Mouse (Mus musculus) heart, embryonic 14.5 days (tissue): Measurements from ENCODE around the gene Ubqln1. TPM values are rescaled to one million over a fixed set of nuclear protein-coding genes. Genes with fewer than 3 reads are reported as not detected.
A peak's percentile ranks its signal among the peaks of the same experiment; 100 is the strongest.

ENCODE experiments used
- ATAC-seq: fragments of 200-750 bp; cut with Nextera tagmentation; 2 replicates; pipeline ENCODE4 v1.8.0; 2017; ENCODE audit warnings: low read depth, moderate TSS enrichment; ENCODE audit not compliant: insufficient number of reproducible peaks, insufficient read depth, low FRiP score
- H3K27ac ChIP-seq, 2 experiments: fragments of 200-500 bp in 1 of 2; fragments of 300-500 bp in 1 of 2; sonication (generic) in 1 of 2; replicated peaks in 1 of 2; 2 replicates each; pipeline ENCODE4 v1.5.1; 2012 to 2014; ENCODE audit warnings: low read depth in 2 of 2, low read length in 2 of 2, control low read depth in 1 of 2, mild to moderate bottlenecking in 1 of 2, mixed read lengths in 1 of 2; ENCODE audit not compliant: control insufficient read depth in 1 of 2, insufficient read depth in 1 of 2
- H3K27me3 ChIP-seq: fragments of 300-500 bp; sonication (generic); 2 replicates; pipeline ENCODE4 v1.6.1; 2014; ENCODE audit warnings: mild to moderate bottlenecking, low read length, control low read depth; ENCODE audit not compliant: control insufficient read depth, insufficient read depth
- H3K36me3 ChIP-seq: fragments of 300-500 bp; sonication (generic); 2 replicates; pipeline ENCODE4 v1.6.1; 2014; ENCODE audit warnings: mild to moderate bottlenecking, control low read depth, low read length, mixed read lengths; ENCODE audit not compliant: control insufficient read depth, insufficient read depth
- H3K4me1 ChIP-seq, 2 experiments: fragments of 200-500 bp in 1 of 2; fragments of 300-500 bp in 1 of 2; sonication (generic) in 1 of 2; 2 replicates each; pipeline ENCODE4 v1.6.1; 2012 to 2014; ENCODE audit warnings: low read length in 2 of 2, control low read depth in 1 of 2, mixed read lengths in 1 of 2; ENCODE audit not compliant: control insufficient read depth in 2 of 2, insufficient read depth in 2 of 2
- H3K4me2 ChIP-seq: fragments of 300-500 bp; sonication (generic); 2 replicates; pipeline ENCODE4 v1.6.1; 2014; ENCODE audit warnings: mild to moderate bottlenecking, low read length
- H3K4me3 ChIP-seq, 2 experiments: fragments of 200-500 bp in 1 of 2; fragments of 300-500 bp in 1 of 2; sonication (generic) in 1 of 2; 2 replicates each; pipeline ENCODE4 v1.5.1; 2012 to 2014; ENCODE audit warnings: low read length in 2 of 2, mild to moderate bottlenecking in 2 of 2, control low read depth in 1 of 2, low read depth in 1 of 2, moderate library complexity in 1 of 2; ENCODE audit not compliant: control insufficient read depth in 1 of 2, insufficient read depth in 1 of 2
- H3K9ac ChIP-seq: fragments of 300-500 bp; sonication (generic); 2 replicates; pipeline ENCODE4 v1.6.1; 2014; ENCODE audit warnings: mild to moderate bottlenecking, low read length
- H3K9me3 ChIP-seq: fragments of 300-500 bp; sonication (generic); 2 replicates; pipeline ENCODE4 v1.6.1; 2016; ENCODE audit warnings: low read length, control low read depth; ENCODE audit not compliant: control insufficient read depth
- WGBS: fragments of 180-500 bp; shearing (Covaris S2); extraction: QIAGEN DNeasy Blood & Tissue Kit; methylation state at CpG from one replicate; pipeline ENCODE4 v1.1.7; 2014; 5-methylcytosine and 5-hydroxymethylcytosine counted together
- polyA plus RNA-seq: library from polyadenylated mRNA; unstranded; fragments of >200 nt; fragmentation: Nextera tagmentation; extraction: Ambion mirVana; gene quantifications from 2 replicates; pipeline ENCODE4 v1.2.1, GENCODE M21; 2014

Gene Ubqln1
- polyA plus RNA-seq, 1 experiment from 2014 or later = 67.2 TPM

GRCm38 (mm10) chr13:58232070-58232469 is 16.6 kb upstream of the Ubqln1 start:
- Histone ChIP-seq H3K27ac (no peak overlapping the region), H3K36me3 (peaks cover 17% of the 10 kb centered on the region), H3K27me3 (no peaks in the 10 kb centered on the region), H3K4me1 (no peaks in the 10 kb centered on the region), H3K9ac (no peak overlapping the region), H3K4me3 (no peak overlapping the region), H3K9me3 (peaks cover 3% of the 10 kb centered on the region; the same call in 1 of the 2 replicates), H3K4me2 (no peak overlapping the region)
- ATAC-seq = no peak
- WGBS = 85% methylated on average over 8 of the region's 8 CpGs

DNA sequence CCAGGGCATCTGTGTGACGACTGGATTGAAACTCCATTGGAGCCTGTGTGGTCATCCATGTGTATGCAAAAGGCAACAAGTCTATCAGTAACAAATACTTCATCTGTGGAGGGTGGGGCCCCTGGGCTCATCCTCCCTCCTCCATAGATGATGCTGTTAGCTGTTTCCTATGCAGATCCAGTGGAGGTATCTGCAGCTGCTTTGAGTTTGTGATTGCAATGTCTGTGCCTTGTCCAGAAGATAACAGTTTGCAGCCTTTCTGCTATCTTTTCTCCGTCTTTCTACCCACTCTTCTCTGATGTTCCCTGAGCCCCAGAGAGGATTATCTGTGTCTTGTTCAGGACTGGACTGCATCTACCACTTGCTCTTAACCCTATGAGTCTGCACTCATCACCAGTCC is 13.2 kb upstream of the Ubqln1 start:
- H3K27ac ChIP-seq = no peak overlapping the region
- no peak for ATAC-seq
- H3K4me1 ChIP-seq = no peaks in the 10 kb centered on the region
- WGBS = 43% methylated on average over 2 of the region's 2 CpGs
- H3K9me3 ChIP-seq = peaks cover 4% of the 10 kb centered on the region; the same call in 1 of the 2 replicates
- no peak overlapping the region for H3K4me2 ChIP-seq
- no peak overlapping the region for H3K9ac ChIP-seq
- no peak overlapping the region for H3K4me3 ChIP-seq
- H3K27me3 ChIP-seq = no peaks in the 10 kb centered on the region
- 0 out of 2 replicates have a peak, but pooled peaks cover 3% of the 10 kb centered on the region for H3K36me3 ChIP-seq

- ATAC-seq = no peak
- no peak overlapping the region for H3K27ac ChIP-seq
- WGBS = 70% methylated on average over 8 of the region's 8 CpGs
These were observed 10.2 kb upstream of the Ubqln1 start for GRCm38 (mm10) chr13:58225694-58226093.

GRCm38 (mm10) chr13:58220206-58220605 is 4.8 kb upstream of the Ubqln1 start:
- no peaks in the 10 kb centered on the region for H3K27me3 ChIP-seq
- no peak for ATAC-seq
- H3K4me3 ChIP-seq = no peak overlapping the region
- H3K9ac ChIP-seq = no peak overlapping the region
- H3K4me1 ChIP-seq = peaks cover 2 to 5% of the 10 kb centered on the region in 2 experiments; a peak in 3 of 4 replicates
- H3K27ac ChIP-seq = no peak overlapping the region
- no peaks in the 10 kb centered on the region for H3K9me3 ChIP-seq
- WGBS = 77% methylated on average over 3 of the region's 3 CpGs
- no peaks in the 10 kb centered on the region for H3K36me3 ChIP-seq
- no peak overlapping the region for H3K4me2 ChIP-seq

More at GRCm38 (mm10) chr13:58225694-58226093, 10.2 kb upstream of the Ubqln1 start:
- Histone ChIP-seq H3K9me3 (peaks cover 4% of the 10 kb centered on the region; the same call in 1 of the 2 replicates), H3K36me3 (no peaks in the 10 kb centered on the region), H3K4me2 (no peak overlapping the region), H3K9ac (no peak overlapping the region), H3K4me1 (no peaks in the 10 kb centered on the region), H3K27me3 (no peaks in the 10 kb centered on the region), H3K4me3 (no peak overlapping the region)

DNA sequence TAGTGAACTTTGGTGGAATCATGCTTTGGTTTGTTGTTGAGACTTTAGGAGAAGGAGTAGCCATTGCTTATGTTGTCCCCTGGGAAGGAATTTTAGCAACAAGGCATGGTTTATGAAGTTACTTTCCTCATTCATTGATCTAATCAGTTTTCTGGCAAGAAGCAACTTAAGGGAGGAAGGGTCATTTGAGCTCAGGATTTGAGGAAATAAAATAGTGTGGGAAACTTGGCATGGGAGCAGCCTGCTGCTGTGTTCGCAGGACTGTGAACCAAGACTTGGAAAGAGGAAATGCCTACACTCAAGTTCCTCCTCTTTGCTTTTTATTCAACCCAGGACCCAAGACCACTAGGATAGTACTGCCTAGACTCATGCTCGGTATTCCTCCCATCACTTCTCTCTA is 2.1 kb upstream of the Ubqln1 start:
- WGBS = 81% methylated on average over 2 of the region's 2 CpGs
- Histone ChIP-seq H3K4me1 (peaks cover 5 to 21% of the 10 kb centered on the region in 2 experiments), H3K4me3 (no peak overlapping the region), H3K4me2 (no peak overlapping the region), H3K9ac (no peak overlapping the region), H3K36me3 (no peaks in the 10 kb centered on the region), H3K9me3 (no peaks in the 10 kb centered on the region), H3K27ac (no peak overlapping the region), H3K27me3 (no peaks in the 10 kb centered on the region)
- ATAC-seq = no peak

DNA sequence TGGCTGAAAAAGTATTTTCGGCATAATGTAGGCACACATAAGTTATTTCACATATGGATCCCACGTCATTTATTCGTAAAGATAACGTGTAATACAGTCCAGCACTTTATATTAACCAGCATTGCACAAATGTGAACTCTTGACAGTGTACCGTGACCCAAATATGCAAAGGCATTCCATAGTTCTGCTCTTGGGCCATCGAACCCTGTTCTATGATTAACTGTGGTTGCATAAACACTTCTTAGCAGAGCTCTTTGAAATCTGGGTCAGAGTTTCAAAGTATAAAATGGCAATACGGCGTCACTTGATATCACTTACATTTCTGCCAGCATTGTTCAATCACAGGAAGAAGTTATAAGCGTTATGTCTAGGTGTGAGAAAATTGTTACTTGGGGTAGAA is 942 bp upstream of the Ubqln1 start:
- ATAC-seq = no peak
- peak overlapping the region; percentile 92 to 99; a peak in 3 of 4 replicates for H3K4me3 ChIP-seq
- no peaks in the 10 kb centered on the region for H3K9me3 ChIP-seq
- H3K27ac ChIP-seq = no peak overlapping the region
- H3K27me3 ChIP-seq = no peaks in the 10 kb centered on the region
- peak overlapping the region; percentile 98 for H3K9ac ChIP-seq
- H3K36me3 ChIP-seq = no peaks in the 10 kb centered on the region
- 86% methylated on average over 9 of the region's 9 CpGs for WGBS
- peaks cover 5 to 28% of the 10 kb centered on the region in 2 experiments for H3K4me1 ChIP-seq
- peak overlapping the region; percentile 85 for H3K4me2 ChIP-seq

GRCm38 (mm10) chr13:58215253-58215591 is 231 bp downstream of the Ubqln1 start:
- peak overlapping the region; percentile 85 for H3K4me2 ChIP-seq
- H3K36me3 ChIP-seq = no peaks in the 10 kb centered on the region
- H3K27me3 ChIP-seq = no peaks in the 10 kb centered on the region
- WGBS = under 1% methylated on average over 45 of the region's 48 CpGs
- ATAC-seq = peak; percentile 65; the same call in 1 of the 2 replicates
- peak overlapping the region; percentile 92 to 99 for H3K4me3 ChIP-seq
- peak overlapping the region; percentile 98 for H3K9ac ChIP-seq
- H3K9me3 ChIP-seq = no peaks in the 10 kb centered on the region
- peaks cover 5 to 32% of the 10 kb centered on the region in 2 experiments for H3K4me1 ChIP-seq
- H3K27ac ChIP-seq = peak overlapping the region; percentile 77 to 80; a peak in 3 of 4 replicates
